Comparison of ENCODE assay signal across 24 mouse cellular contexts in the genomic region with DNA sequence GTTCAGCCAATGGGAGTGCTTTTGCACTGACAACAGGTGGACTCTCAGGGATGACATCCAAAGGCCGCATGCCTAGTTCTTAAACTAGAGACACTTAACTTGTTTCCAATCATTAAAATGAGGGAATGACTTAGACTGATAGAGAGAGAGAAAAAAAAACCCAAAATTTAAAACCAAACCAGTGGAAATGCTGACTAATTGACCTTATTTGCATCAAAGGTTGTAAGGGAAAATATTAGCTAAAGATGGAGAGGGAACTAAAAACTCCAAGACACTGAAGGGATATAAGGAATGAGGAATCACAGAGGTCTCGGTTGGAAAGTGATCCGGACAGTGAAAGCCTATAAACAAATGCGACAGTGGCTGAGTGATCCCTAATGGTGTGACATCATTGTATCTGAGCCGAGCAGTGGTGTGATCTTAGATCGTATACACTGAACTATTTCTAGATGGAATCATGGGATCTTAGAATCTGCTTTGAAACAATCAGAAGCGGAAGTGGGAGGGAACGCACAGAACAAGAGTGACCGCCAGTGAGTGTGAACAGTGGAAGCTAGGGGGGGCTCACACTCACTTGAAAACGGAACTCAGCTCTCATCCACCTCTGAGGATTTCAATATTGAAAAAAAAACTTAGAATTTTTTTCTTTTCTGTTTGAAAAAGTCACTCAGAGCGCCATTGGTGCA.
"Had no signal": no experiment of that assay in that cellular context is flagged by ENCODE, and none has a peak within 500 bp of the region (broad histone marks: within the 10 kb centered on the region; RNA-seq: fewer than 3 reads in every experiment).

No protein-coding gene starts in this region.

- H3K9ac ChIP-seq: kidney, embryonic 15.5 days; limb, embryonic 13.5 days; liver, embryonic 12.5 days; liver, embryonic 15.5 days; lung, embryonic 15.5 days; midbrain, embryonic 13.5 days; neural tube, embryonic 13.5 days; stomach, embryonic 15.5 days had no signal

- ATAC-seq: liver, embryonic 12.5 days; midbrain, embryonic 13.5 days; midbrain, embryonic 16.5 days had no signal

- H3K27ac ChIP-seq: kidney, embryonic 15.5 days; limb, embryonic 10.5 days; limb, embryonic 13.5 days; liver, embryonic 12.5 days; liver, embryonic 15.5 days; lung, embryonic 15.5 days; midbrain, embryonic 10.5 days; midbrain, embryonic 13.5 days; neural tube, embryonic 13.5 days; stomach, embryonic 15.5 days had no signal

- DNase-seq: kidney, adult 8-10 months; kidney, postnatal 10 days; kidney, postnatal 36 days; liver; lung, adult 18-20 months; lung, postnatal 10 days; lung, postnatal 36 days; retina, postnatal 1 day; right cerebral cortex, postnatal 25 days; spleen, adult 18-20 months; thymus, postnatal 25 days had no signal

- H3K36me3 ChIP-seq: kidney, embryonic 15.5 days; limb, embryonic 10.5 days; limb, embryonic 13.5 days; liver, embryonic 12.5 days; liver, embryonic 15.5 days; lung, embryonic 15.5 days; midbrain, embryonic 10.5 days; midbrain, embryonic 13.5 days; neural tube, embryonic 13.5 days; stomach, embryonic 15.5 days had no signal

- H3K27me3 ChIP-seq: kidney, embryonic 15.5 days; limb, embryonic 13.5 days; liver, embryonic 12.5 days; liver, embryonic 15.5 days; lung, embryonic 15.5 days; megakaryocyte, embryonic 14.5 days; midbrain, embryonic 13.5 days; neural tube, embryonic 13.5 days; stomach, embryonic 15.5 days had no signal

- H3K4me3 ChIP-seq: kidney, embryonic 15.5 days; limb, embryonic 10.5 days; limb, embryonic 13.5 days; liver, embryonic 12.5 days; liver, embryonic 15.5 days; lung, embryonic 15.5 days; megakaryocyte, embryonic 14.5 days; midbrain, embryonic 10.5 days; midbrain, embryonic 13.5 days; myocyte; neural tube, embryonic 13.5 days; stomach, embryonic 15.5 days had no signal

- H3K4me1 ChIP-seq: kidney, embryonic 15.5 days; limb, embryonic 10.5 days; liver, embryonic 12.5 days; liver, embryonic 15.5 days; midbrain, embryonic 13.5 days; stomach, embryonic 15.5 days had no signal

- H3K9me3 ChIP-seq: kidney, embryonic 15.5 days; limb, embryonic 10.5 days; limb, embryonic 13.5 days; liver, embryonic 12.5 days; liver, embryonic 15.5 days; lung, embryonic 15.5 days; megakaryocyte, embryonic 14.5 days; midbrain, embryonic 10.5 days; midbrain, embryonic 13.5 days; neural tube, embryonic 13.5 days; stomach, embryonic 15.5 days had no signal

- H3K4me2 ChIP-seq: kidney, embryonic 15.5 days; limb, embryonic 13.5 days; liver, embryonic 12.5 days; liver, embryonic 15.5 days; lung, embryonic 15.5 days; midbrain, embryonic 13.5 days; neural tube, embryonic 13.5 days; stomach, embryonic 15.5 days had no signal
